Mouse (Mus musculus) intestine, embryonic 16.5 days (tissue): ENCODE measurements around the gene Aldh1l1. TPM values are rescaled to one million over a fixed set of nuclear protein-coding genes. Genes with fewer than 3 reads are reported as not detected.
"Not testable (repeated sequence)": the region's sequence is repeated elsewhere in the genome, so short reads cannot be mapped to it uniquely, and the experiment has no call there.

Experiments used
- ATAC-seq: fragments of 200-750 bp; cut with Nextera tagmentation; 2 replicates; pipeline ENCODE4 v1.8.0; 2017; ENCODE audit warnings: moderate TSS enrichment, moderate library complexity
- H3K27ac ChIP-seq: fragments of 300-500 bp; sonication (generic); 2 replicates; pipeline ENCODE4 v1.5.1; 2014; ENCODE audit warnings: mild to moderate bottlenecking, low read length
- H3K27me3 ChIP-seq: fragments of 300-500 bp; sonication (generic); replicated peaks from 2 replicates; pipeline ENCODE4 v1.6.1; 2014; ENCODE audit warnings: low read length, control low read depth, mixed read lengths; ENCODE audit not compliant: control insufficient read depth, insufficient read depth
- H3K36me3 ChIP-seq: fragments of 300-500 bp; sonication (generic); 2 replicates; pipeline ENCODE4 v1.6.1; 2014; ENCODE audit warnings: low read length, control low read depth; ENCODE audit not compliant: control insufficient read depth, insufficient read depth
- H3K4me1 ChIP-seq: fragments of 300-500 bp; sonication (generic); 2 replicates; pipeline ENCODE4 v1.6.1; 2014; ENCODE audit warnings: low read length, control low read depth, mixed read lengths; ENCODE audit not compliant: control insufficient read depth, insufficient read depth
- H3K4me2 ChIP-seq: fragments of 300-500 bp; sonication (generic); 2 replicates; pipeline ENCODE4 v1.6.1; 2014; ENCODE audit warnings: low read depth, low read length, control low read depth
- H3K4me3 ChIP-seq: fragments of 300-500 bp; sonication (generic); 2 replicates; pipeline ENCODE4 v1.5.1; 2014; ENCODE audit warnings: mild to moderate bottlenecking, low read length
- H3K9ac ChIP-seq: fragments of 300-500 bp; sonication (generic); 2 replicates; pipeline ENCODE4 v1.6.1; 2014; ENCODE audit warnings: low read depth, low read length
- H3K9me3 ChIP-seq: fragments of 300-500 bp; sonication (generic); 2 replicates; pipeline ENCODE4 v1.6.1; 2016; ENCODE audit warnings: low read length, control low read depth; ENCODE audit not compliant: control insufficient read depth
- WGBS: fragments of 180-500 bp; shearing (Covaris S2); extraction: QIAGEN DNeasy Blood & Tissue Kit; methylation state at CpG from one replicate; pipeline ENCODE4 v1.1.7; 2014; 5-methylcytosine and 5-hydroxymethylcytosine counted together
- polyA plus RNA-seq: library from polyadenylated mRNA; unstranded; fragments of >200 nt; fragmentation: Nextera tagmentation; extraction: Ambion mirVana; gene quantifications from 2 replicates; pipeline ENCODE4 v1.2.1, GENCODE M21; 2015

The Aldh1l1 gene
- polyA plus RNA-seq, 1 experiment from 2014 or later = 27.4 TPM

GRCm38 (mm10) chr6:90632526-90632925 is 146.3 kb downstream of the Aldh1l1 start:
- H3K9ac ChIP-seq, H3K4me1 ChIP-seq, H3K27me3 ChIP-seq, H3K9me3 ChIP-seq, ATAC-seq, H3K27ac ChIP-seq, H3K4me3 ChIP-seq, H3K36me3 ChIP-seq, H3K4me2 ChIP-seq: not testable (repeated sequence)
- 86% methylated on average over 3 of the region's 3 CpGs for WGBS

GRCm38 (mm10) chr6:90635081-90635480 is 148.9 kb downstream of the Aldh1l1 start:
- 34% methylated on average over 4 of the region's 4 CpGs for WGBS

GRCm38 (mm10) chr6:90635611-90636010 is 149.4 kb downstream of the Aldh1l1 start:
- 57% methylated on average over 3 of the region's 3 CpGs for WGBS
- Histone ChIP-seq H3K27ac (no peak overlapping the region), H3K27me3 (no peaks in the 10 kb centered on the region), H3K9me3 (no peaks in the 10 kb centered on the region), H3K4me1 (no peaks in the 10 kb centered on the region), H3K9ac (no peak overlapping the region), H3K4me2 (no peak overlapping the region), H3K36me3 (no peaks in the 10 kb centered on the region), H3K4me3 (no peak overlapping the region)
- ATAC-seq = no peak

More at GRCm38 (mm10) chr6:90635081-90635480, 148.9 kb downstream of the Aldh1l1 start:
- Histone ChIP-seq H3K9ac (no peak overlapping the region), H3K4me1 (no peaks in the 10 kb centered on the region), H3K4me2 (no peak overlapping the region), H3K36me3 (no peaks in the 10 kb centered on the region), H3K9me3 (no peaks in the 10 kb centered on the region), H3K27me3 (no peaks in the 10 kb centered on the region), H3K4me3 (no peak overlapping the region), H3K27ac (no peak overlapping the region)
- ATAC-seq = no peak

- WGBS = 84% methylated on average over 3 of the region's 3 CpGs
Measured at GRCm38 (mm10) chr6:90643057-90643456, 156.8 kb downstream of the Aldh1l1 start.

GRCm38 (mm10) chr6:90644965-90645364 is 158.7 kb downstream of the Aldh1l1 start:
- no peaks in the 10 kb centered on the region for H3K36me3 ChIP-seq
- no peak for ATAC-seq
- H3K9me3 ChIP-seq = no peaks in the 10 kb centered on the region
- 80% methylated on average over 4 of the region's 4 CpGs for WGBS
- H3K9ac ChIP-seq = no peak overlapping the region
- no peak overlapping the region for H3K4me3 ChIP-seq
- H3K4me2 ChIP-seq = no peak overlapping the region
- H3K27me3 ChIP-seq = no peaks in the 10 kb centered on the region
- H3K27ac ChIP-seq = no peak overlapping the region
- H3K4me1 ChIP-seq = peaks cover 4% of the 10 kb centered on the region; the same call in 1 of the 2 replicates

More at GRCm38 (mm10) chr6:90643057-90643456, 156.8 kb downstream of the Aldh1l1 start:
- no peaks in the 10 kb centered on the region for H3K36me3 ChIP-seq
- no peaks in the 10 kb centered on the region for H3K4me1 ChIP-seq
- H3K9ac ChIP-seq = no peak overlapping the region
- H3K4me3 ChIP-seq = no peak overlapping the region
- no peak overlapping the region for H3K27ac ChIP-seq
- no peaks in the 10 kb centered on the region for H3K9me3 ChIP-seq
- H3K4me2 ChIP-seq = no peak overlapping the region
- no peaks in the 10 kb centered on the region for H3K27me3 ChIP-seq
- ATAC-seq = no peak

- Histone ChIP-seq H3K4me3 (no peak overlapping the region), H3K9me3 (0 out of 2 replicates have a peak, but pooled peaks cover 3% of the 10 kb centered on the region), H3K27ac (no peak overlapping the region), H3K4me1 (peaks cover 4% of the 10 kb centered on the region; the same call in 1 of the 2 replicates), H3K4me2 (no peak overlapping the region), H3K9ac (no peak overlapping the region), H3K27me3 (no peaks in the 10 kb centered on the region), H3K36me3 (no peaks in the 10 kb centered on the region)
- ATAC-seq = no peak
- WGBS = 91% methylated on average over 6 of the region's 6 CpGs
Measured at GRCm38 (mm10) chr6:90648391-90648790, 162.2 kb downstream of the Aldh1l1 start.

- 0 out of 2 replicates have a peak, but pooled peaks cover 3% of the 10 kb centered on the region for H3K9me3 ChIP-seq
- WGBS = 61% methylated on average over 4 of the region's 4 CpGs
- no peak overlapping the region for H3K4me3 ChIP-seq
- no peaks in the 10 kb centered on the region for H3K27me3 ChIP-seq
- H3K36me3 ChIP-seq = no peaks in the 10 kb centered on the region
- no peak overlapping the region for H3K9ac ChIP-seq
- H3K4me2 ChIP-seq = no peak overlapping the region
- peaks cover 4% of the 10 kb centered on the region; the same call in 1 of the 2 replicates for H3K4me1 ChIP-seq
- H3K27ac ChIP-seq = no peak overlapping the region
- peak; percentile 56; the same call in 1 of the 2 replicates for ATAC-seq
Measured at GRCm38 (mm10) chr6:90649279-90649678, 163.1 kb downstream of the Aldh1l1 start.

Other genes starting within 250 kb of the Aldh1l1 start
- gene Vmn1r54, start 240.1 kb upstream of the Aldh1l1 start, polyA plus RNA-seq = not detected in 2 replicates
- not detected in 2 replicates for gene BC048671, start 185.2 kb upstream of the Aldh1l1 start, polyA plus RNA-seq
- 0.34 and 1.1 TPM in 2 replicates for gene Chst13, start 161.2 kb upstream of the Aldh1l1 start, polyA plus RNA-seq
- 0.12 and 0.65 TPM in 2 replicates for gene Uroc1, start 153.1 kb upstream of the Aldh1l1 start, polyA plus RNA-seq
- 4.4 and 4.9 TPM in 2 replicates for gene Zxdc, start 116.9 kb upstream of the Aldh1l1 start, polyA plus RNA-seq
- gene Cfap100, start 57.6 kb upstream of the Aldh1l1 start, polyA plus RNA-seq = 0.27 and 0.32 TPM in 2 replicates
- gene Klf15, start 23.9 kb upstream of the Aldh1l1 start, polyA plus RNA-seq = 5.9 and 6.3 TPM in 2 replicates
- gene Slc41a3, start 118.3 kb downstream of the Aldh1l1 start, polyA plus RNA-seq = 6.4 and 7.1 TPM in 2 replicates